Mouse (Mus musculus) hindbrain, embryonic 13.5 days (tissue): ENCODE results near the gene Rftn2. TPM values are rescaled to one million over a fixed set of nuclear protein-coding genes. Genes with fewer than 3 reads are reported as not detected.

Source experiments
- ATAC-seq: fragments of 200-750 bp; cut with Nextera tagmentation; 2 replicates; pipeline ENCODE4 v1.8.0; 2017; ENCODE audit warnings: moderate TSS enrichment; ENCODE audit not compliant: low FRiP score
- H3K27ac ChIP-seq: fragments of 300-500 bp; sonication (generic); 2 replicates; pipeline ENCODE4 v1.5.1; 2015; ENCODE audit warnings: inconsistent platforms, mild to moderate bottlenecking, moderate library complexity
- H3K27me3 ChIP-seq: fragments of 300-500 bp; sonication (generic); 2 replicates; pipeline ENCODE4 v1.6.1; 2015; ENCODE audit warnings: mild to moderate bottlenecking, inconsistent platforms
- H3K36me3 ChIP-seq: fragments of 300-500 bp; sonication (generic); 2 replicates; pipeline ENCODE4 v1.6.1; 2015; ENCODE audit warnings: mild to moderate bottlenecking, inconsistent platforms
- H3K4me1 ChIP-seq: fragments of 300-500 bp; sonication (generic); replicated peaks from 2 replicates; pipeline ENCODE4 v1.6.1; 2015; ENCODE audit warnings: inconsistent platforms
- H3K4me2 ChIP-seq: fragments of 300-500 bp; sonication (generic); 2 replicates; pipeline ENCODE4 v1.6.1; 2015; ENCODE audit warnings: inconsistent platforms, mild to moderate bottlenecking, moderate library complexity
- H3K4me3 ChIP-seq: fragments of 300-500 bp; sonication (generic); 2 replicates; pipeline ENCODE4 v1.5.1; 2015; ENCODE audit warnings: mild to moderate bottlenecking, inconsistent platforms
- H3K9ac ChIP-seq: fragments of 300-500 bp; sonication (generic); 2 replicates; pipeline ENCODE4 v1.6.1; 2015; ENCODE audit warnings: mild to moderate bottlenecking, inconsistent platforms
- H3K9me3 ChIP-seq: fragments of 300-500 bp; sonication (generic); 2 replicates; pipeline ENCODE4 v1.6.1; 2016; ENCODE audit warnings: inconsistent platforms
- WGBS: fragments of 180-500 bp; shearing (Covaris S2); methylation state at CpG from one replicate; pipeline ENCODE4 v1.1.7; 2015; 5-methylcytosine and 5-hydroxymethylcytosine counted together
- polyA plus RNA-seq: library from polyadenylated mRNA; unstranded; fragments of >200 nt; fragmentation: Nextera tagmentation; extraction: Ambion mirVana; gene quantifications from 2 replicates; pipeline ENCODE4 v1.2.1, GENCODE M21; 2015

The Rftn2 gene
- polyA plus RNA-seq, 1 experiment from 2014 or later = 11.3 TPM

GRCm38 (mm10) chr1:55208500-55209140 is 18.0 kb downstream of the Rftn2 start:
- H3K27ac ChIP-seq = no peak overlapping the region
- WGBS = 85% methylated on average over 5 of the region's 5 CpGs
- no peak for ATAC-seq
- no peaks in the 10 kb centered on the region for H3K36me3 ChIP-seq
- H3K4me3 ChIP-seq = no peak overlapping the region
- H3K4me1 ChIP-seq = peaks cover 5% of the 10 kb centered on the region; the same call in 1 of the 2 replicates
- no peaks in the 10 kb centered on the region for H3K9me3 ChIP-seq
- no peaks in the 10 kb centered on the region for H3K27me3 ChIP-seq
- H3K4me2 ChIP-seq = no peak overlapping the region
- H3K9ac ChIP-seq = no peak overlapping the region

GRCm38 (mm10) chr1:55207561-55207960 is 19.0 kb downstream of the Rftn2 start:
- Histone ChIP-seq H3K27me3 (no peaks in the 10 kb centered on the region), H3K27ac (no peak overlapping the region), H3K4me2 (no peak overlapping the region), H3K36me3 (no peaks in the 10 kb centered on the region), H3K4me1 (peaks cover 5% of the 10 kb centered on the region; the same call in 1 of the 2 replicates), H3K9me3 (no peaks in the 10 kb centered on the region), H3K9ac (no peak overlapping the region), H3K4me3 (no peak overlapping the region)
- 88% methylated on average over 6 of the region's 6 CpGs for WGBS
- no peak for ATAC-seq

GRCm38 (mm10) chr1:55205808-55206327 is 20.7 kb downstream of the Rftn2 start:
- H3K27ac ChIP-seq = no peak overlapping the region
- H3K9me3 ChIP-seq = no peaks in the 10 kb centered on the region
- no peak for ATAC-seq
- H3K9ac ChIP-seq = no peak overlapping the region
- peaks cover 14% of the 10 kb centered on the region for H3K4me1 ChIP-seq
- H3K27me3 ChIP-seq = no peaks in the 10 kb centered on the region
- H3K36me3 ChIP-seq = no peaks in the 10 kb centered on the region
- no peak overlapping the region for H3K4me3 ChIP-seq
- H3K4me2 ChIP-seq = no peak overlapping the region
- WGBS = 29% methylated on average over 5 of the region's 5 CpGs

GRCm38 (mm10) chr1:55201850-55202752 is 24.5 kb downstream of the Rftn2 start:
- Histone ChIP-seq H3K4me3 (no peak overlapping the region), H3K4me2 (no peak overlapping the region), H3K27ac (peak overlapping the region; percentile 55), H3K9ac (no peak overlapping the region), H3K36me3 (no peaks in the 10 kb centered on the region), H3K4me1 (peaks cover 9% of the 10 kb centered on the region), H3K27me3 (no peaks in the 10 kb centered on the region), H3K9me3 (no peaks in the 10 kb centered on the region)
- WGBS = 64% methylated on average over 18 of the region's 18 CpGs
- ATAC-seq = no peak

GRCm38 (mm10) chr1:55198719-55199118 is 27.9 kb downstream of the Rftn2 start:
- Histone ChIP-seq H3K36me3 (no peaks in the 10 kb centered on the region), H3K4me1 (peaks cover 28% of the 10 kb centered on the region), H3K9ac (no peak overlapping the region), H3K4me3 (no peak overlapping the region), H3K27ac (no peak overlapping the region), H3K4me2 (no peak overlapping the region), H3K9me3 (no peaks in the 10 kb centered on the region), H3K27me3 (no peaks in the 10 kb centered on the region)
- 16% methylated on average over 3 of the region's 3 CpGs for WGBS
- no peak for ATAC-seq

GRCm38 (mm10) chr1:55196327-55197003 is 30.1 kb downstream of the Rftn2 start:
- H3K4me1 ChIP-seq = peaks cover 32% of the 10 kb centered on the region
- H3K4me3 ChIP-seq = no peak overlapping the region
- no peak overlapping the region for H3K27ac ChIP-seq
- 42% methylated on average over 6 of the region's 6 CpGs for WGBS
- no peaks in the 10 kb centered on the region for H3K9me3 ChIP-seq
- no peaks in the 10 kb centered on the region for H3K36me3 ChIP-seq
- no peak overlapping the region for H3K9ac ChIP-seq
- ATAC-seq = no peak
- no peaks in the 10 kb centered on the region for H3K27me3 ChIP-seq
- H3K4me2 ChIP-seq = no peak overlapping the region

- no peak for ATAC-seq
- H3K4me3 ChIP-seq = no peak overlapping the region
- H3K9me3 ChIP-seq = no peaks in the 10 kb centered on the region
- no peaks in the 10 kb centered on the region for H3K27me3 ChIP-seq
- H3K4me1 ChIP-seq = peaks cover 32% of the 10 kb centered on the region
- no peak overlapping the region for H3K4me2 ChIP-seq
- no peak overlapping the region for H3K9ac ChIP-seq
- 53% methylated on average over 4 of the region's 4 CpGs for whole genome bisulfite sequencing
- no peaks in the 10 kb centered on the region for H3K36me3 ChIP-seq
- H3K27ac ChIP-seq = no peak overlapping the region
These were observed 31.6 kb downstream of the Rftn2 start for GRCm38 (mm10) chr1:55195021-55195420.

- Histone ChIP-seq H3K9ac (no peak overlapping the region), H3K27me3 (no peaks in the 10 kb centered on the region), H3K4me2 (peak overlapping the region; percentile 40), H3K4me1 (peaks cover 32% of the 10 kb centered on the region), H3K27ac (no peak overlapping the region), H3K36me3 (no peaks in the 10 kb centered on the region), H3K9me3 (no peaks in the 10 kb centered on the region), H3K4me3 (no peak overlapping the region)
- ATAC-seq = no peak
- WGBS = 20% methylated on average over 19 of the region's 19 CpGs
These were observed 32.3 kb downstream of the Rftn2 start for GRCm38 (mm10) chr1:55194064-55194915.

- peak; percentile 27; the same call in 1 of the 2 replicates for ATAC-seq
- H3K27me3 ChIP-seq = no peaks in the 10 kb centered on the region
- H3K36me3 ChIP-seq = no peaks in the 10 kb centered on the region
- peaks cover 32% of the 10 kb centered on the region for H3K4me1 ChIP-seq
- no peak overlapping the region for H3K4me3 ChIP-seq
- H3K27ac ChIP-seq = 0 out of 2 replicates have a peak overlapping the region, but pooled peaks have one; percentile 44
- H3K9me3 ChIP-seq = no peaks in the 10 kb centered on the region
- WGBS = 35% methylated on average over 2 of the region's 2 CpGs
- H3K9ac ChIP-seq = no peak overlapping the region
- H3K4me2 ChIP-seq = no peak overlapping the region
These were observed 33.3 kb downstream of the Rftn2 start for GRCm38 (mm10) chr1:55193316-55193715.

GRCm38 (mm10) chr1:55192824-55193223 is 33.8 kb downstream of the Rftn2 start:
- 51% methylated on average over 3 of the region's 3 CpGs for WGBS
- Histone ChIP-seq H3K9ac (no peak overlapping the region), H3K9me3 (no peaks in the 10 kb centered on the region), H3K4me1 (peaks cover 32% of the 10 kb centered on the region), H3K4me2 (no peak overlapping the region), H3K4me3 (no peak overlapping the region), H3K36me3 (no peaks in the 10 kb centered on the region), H3K27me3 (no peaks in the 10 kb centered on the region), H3K27ac (0 out of 2 replicates have a peak overlapping the region, but pooled peaks have one; percentile 44)
- ATAC-seq = no peak

GRCm38 (mm10) chr1:55192015-55192414 is 34.6 kb downstream of the Rftn2 start:
- 18% methylated on average over 8 of the region's 8 CpGs for WGBS
- H3K4me3 ChIP-seq = peak overlapping the region; percentile 31
- H3K27me3 ChIP-seq = no peaks in the 10 kb centered on the region
- H3K9me3 ChIP-seq = no peaks in the 10 kb centered on the region
- peaks cover 32% of the 10 kb centered on the region for H3K4me1 ChIP-seq
- peak overlapping the region; percentile 51 for H3K4me2 ChIP-seq
- peak overlapping the region; percentile 50; the same call in 1 of the 2 replicates for H3K27ac ChIP-seq
- H3K36me3 ChIP-seq = no peaks in the 10 kb centered on the region
- H3K9ac ChIP-seq = peak overlapping the region; percentile 55; the same call in 1 of the 2 replicates
- peak; percentile 53; the same call in 1 of the 2 replicates for ATAC-seq
